Mouse (Mus musculus) liver, embryonic 13.5 days (tissue): ENCODE results near the gene Cachd1. TPM values are rescaled to one million over a fixed set of nuclear protein-coding genes. Genes with fewer than 3 reads are reported as not detected.

Experiments
- ATAC-seq: fragments of 200-750 bp; cut with Nextera tagmentation; 2 replicates; pipeline ENCODE4 v1.8.0; 2017; ENCODE audit warnings: low read depth, mild to moderate bottlenecking, moderate number of reproducible peaks, moderate library complexity
- DNase-seq: peaks from one replicate; pipeline ENCODE4 v3.0.0; 2022
- H3K27ac ChIP-seq: fragments of 300-500 bp; sonication (generic); 2 replicates; pipeline ENCODE4 v1.5.1; 2015; ENCODE audit warnings: moderate library complexity, mild to moderate bottlenecking, inconsistent platforms
- H3K27me3 ChIP-seq: fragments of 300-500 bp; sonication (generic); 2 replicates; pipeline ENCODE4 v1.6.1; 2015; ENCODE audit warnings: mild to moderate bottlenecking, inconsistent platforms
- H3K36me3 ChIP-seq: fragments of 300-500 bp; sonication (generic); 2 replicates; pipeline ENCODE4 v1.6.1; 2015; ENCODE audit warnings: mild to moderate bottlenecking, inconsistent platforms
- H3K4me1 ChIP-seq: fragments of 300-500 bp; sonication (generic); replicated peaks from 2 replicates; pipeline ENCODE4 v1.6.1; 2015; ENCODE audit warnings: inconsistent platforms
- H3K4me2 ChIP-seq: fragments of 300-500 bp; sonication (generic); 2 replicates; pipeline ENCODE4 v1.6.1; 2015; ENCODE audit warnings: inconsistent platforms, mild to moderate bottlenecking, moderate library complexity
- H3K4me3 ChIP-seq: fragments of 300-500 bp; sonication (generic); replicated peaks from 2 replicates; pipeline ENCODE4 v1.5.1; 2015; ENCODE audit warnings: mild to moderate bottlenecking, inconsistent platforms
- H3K9ac ChIP-seq: fragments of 300-500 bp; sonication (generic); 2 replicates; pipeline ENCODE4 v1.6.1; 2015; ENCODE audit warnings: mild to moderate bottlenecking, inconsistent platforms
- H3K9me3 ChIP-seq: fragments of 300-500 bp; sonication (generic); replicated peaks from 2 replicates; pipeline ENCODE4 v1.6.1; 2016; ENCODE audit warnings: inconsistent platforms
- WGBS: fragments of 180-500 bp; shearing (Covaris S2); methylation state at CpG from one replicate; pipeline ENCODE4 v1.1.7; 2015; ENCODE audit not compliant: insufficient replicate concordance; 5-methylcytosine and 5-hydroxymethylcytosine counted together
- polyA plus RNA-seq: library from polyadenylated mRNA; unstranded; fragments of >200 nt; fragmentation: Nextera tagmentation; extraction: Ambion mirVana; gene quantifications from 2 replicates; pipeline ENCODE4 v1.2.1, GENCODE M21; 2015

Gene Cachd1
- polyA plus RNA-seq, 1 experiment from 2014 or later, result 6.5 TPM

GRCm38 (mm10) chr4:100795523-100795922, 19.0 kb downstream of the Cachd1 start:
- Histone ChIP-seq H3K4me3 (no peak overlapping the region), H3K4me1 (no peaks in the 10 kb centered on the region), H3K4me2 (no peak overlapping the region), H3K27ac (no peak overlapping the region), H3K27me3 (no peaks in the 10 kb centered on the region), H3K9ac (no peak overlapping the region), H3K9me3 (no peaks in the 10 kb centered on the region), H3K36me3 (no peaks in the 10 kb centered on the region)
- no peak for ATAC-seq
- no peak for DNase-seq
- 35% methylated on average over 5 of the region's 5 CpGs for WGBS

GRCm38 (mm10) chr4:100800730-100801442, 24.4 kb downstream of the Cachd1 start:
- H3K36me3 ChIP-seq, result no peaks in the 10 kb centered on the region
- H3K9ac ChIP-seq, result no peak overlapping the region
- H3K4me2 ChIP-seq, result no peak overlapping the region
- 72% methylated on average over 14 of the region's 14 CpGs for WGBS
- H3K4me1 ChIP-seq, result no peaks in the 10 kb centered on the region
- no peak for DNase-seq
- H3K27me3 ChIP-seq, result no peaks in the 10 kb centered on the region
- no peak overlapping the region for H3K4me3 ChIP-seq
- no peaks in the 10 kb centered on the region for H3K9me3 ChIP-seq
- no peak for ATAC-seq
- H3K27ac ChIP-seq, result no peak overlapping the region

GRCm38 (mm10) chr4:100801443-100801786, 24.9 kb downstream of the Cachd1 start:
- Histone ChIP-seq H3K9ac (no peak overlapping the region), H3K4me3 (no peak overlapping the region)
- ATAC-seq, result no peak

GRCm38 (mm10) chr4:100811057-100811695, 34.7 kb downstream of the Cachd1 start:
- WGBS, result 35% methylated on average over 5 of the region's 5 CpGs
- no peak for DNase-seq

More at GRCm38 (mm10) chr4:100801443-100801786, 24.9 kb downstream of the Cachd1 start:
- Histone ChIP-seq H3K4me2 (no peak overlapping the region), H3K9me3 (no peaks in the 10 kb centered on the region), H3K27me3 (no peaks in the 10 kb centered on the region), H3K27ac (no peak overlapping the region), H3K36me3 (no peaks in the 10 kb centered on the region), H3K4me1 (no peaks in the 10 kb centered on the region)
- no peak for DNase-seq
- 59% methylated on average over 3 of the region's 3 CpGs for WGBS

GRCm38 (mm10) chr4:100811802-100812510, 35.5 kb downstream of the Cachd1 start:
- ATAC-seq (no peak), DNase-seq (no peak)
- no peak overlapping the region for H3K4me3 ChIP-seq
- no peaks in the 10 kb centered on the region for H3K9me3 ChIP-seq
- WGBS, result 40% methylated on average over 8 of the region's 8 CpGs
- no peak overlapping the region for H3K27ac ChIP-seq
- H3K27me3 ChIP-seq, result no peaks in the 10 kb centered on the region
- no peaks in the 10 kb centered on the region for H3K4me1 ChIP-seq
- no peaks in the 10 kb centered on the region for H3K36me3 ChIP-seq
- no peak overlapping the region for H3K9ac ChIP-seq
- H3K4me2 ChIP-seq, result no peak overlapping the region

More at GRCm38 (mm10) chr4:100811057-100811695, 34.7 kb downstream of the Cachd1 start:
- no peaks in the 10 kb centered on the region for H3K4me1 ChIP-seq
- H3K27ac ChIP-seq, result no peak overlapping the region
- no peak overlapping the region for H3K4me3 ChIP-seq
- ATAC-seq, result no peak
- no peaks in the 10 kb centered on the region for H3K9me3 ChIP-seq
- no peak overlapping the region for H3K4me2 ChIP-seq
- H3K36me3 ChIP-seq, result no peaks in the 10 kb centered on the region
- H3K9ac ChIP-seq, result no peak overlapping the region
- no peaks in the 10 kb centered on the region for H3K27me3 ChIP-seq

- ATAC-seq (no peak), DNase-seq (no peak)
- no peak overlapping the region for H3K9ac ChIP-seq
- no peaks in the 10 kb centered on the region for H3K27me3 ChIP-seq
- H3K9me3 ChIP-seq, result no peaks in the 10 kb centered on the region
- no peaks in the 10 kb centered on the region for H3K4me1 ChIP-seq
- H3K4me2 ChIP-seq, result no peak overlapping the region
- WGBS, result 45% methylated on average over 2 of the region's 2 CpGs
- H3K4me3 ChIP-seq, result no peak overlapping the region
- H3K27ac ChIP-seq, result no peak overlapping the region
- no peaks in the 10 kb centered on the region for H3K36me3 ChIP-seq
Measured at GRCm38 (mm10) chr4:100813767-100814461, 37.4 kb downstream of the Cachd1 start.

DNA sequence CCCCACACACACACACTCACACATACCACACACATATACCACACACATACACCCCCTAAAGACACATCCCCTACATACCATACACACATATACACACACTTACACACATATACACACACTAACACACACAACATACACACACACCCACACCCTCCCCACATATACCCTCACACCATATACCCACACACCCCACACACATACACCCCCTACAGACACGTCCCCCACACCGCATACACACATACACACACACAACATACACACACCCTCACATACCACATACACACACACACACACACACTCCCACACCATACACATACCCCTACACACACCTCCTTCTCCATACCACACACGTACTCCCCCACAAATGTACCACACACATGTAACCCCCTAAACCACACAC, 42.8 kb downstream of the Cachd1 start:
- Histone ChIP-seq H3K9ac (no peak overlapping the region), H3K36me3 (no peaks in the 10 kb centered on the region), H3K27me3 (no peaks in the 10 kb centered on the region), H3K4me3 (no peak overlapping the region), H3K4me2 (no peak overlapping the region), H3K4me1 (no peaks in the 10 kb centered on the region), H3K9me3 (no peaks in the 10 kb centered on the region), H3K27ac (no peak overlapping the region)
- ATAC-seq (no peak), DNase-seq (no peak)
- WGBS, result 65% methylated on average over 3 of the region's 3 CpGs

- no peaks in the 10 kb centered on the region for H3K9me3 ChIP-seq
- no peaks in the 10 kb centered on the region for H3K4me1 ChIP-seq
- no peak overlapping the region for H3K4me3 ChIP-seq
- no peaks in the 10 kb centered on the region for H3K27me3 ChIP-seq
- DNase-seq, result no peak
- no peak overlapping the region for H3K4me2 ChIP-seq
- no peak for ATAC-seq
- no peak overlapping the region for H3K9ac ChIP-seq
- whole genome bisulfite sequencing, result 70% methylated on average over 7 of the region's 7 CpGs
- no peak overlapping the region for H3K27ac ChIP-seq
- no peaks in the 10 kb centered on the region for H3K36me3 ChIP-seq
Measured at GRCm38 (mm10) chr4:100822526-100822925, 46.1 kb downstream of the Cachd1 start.

DNA sequence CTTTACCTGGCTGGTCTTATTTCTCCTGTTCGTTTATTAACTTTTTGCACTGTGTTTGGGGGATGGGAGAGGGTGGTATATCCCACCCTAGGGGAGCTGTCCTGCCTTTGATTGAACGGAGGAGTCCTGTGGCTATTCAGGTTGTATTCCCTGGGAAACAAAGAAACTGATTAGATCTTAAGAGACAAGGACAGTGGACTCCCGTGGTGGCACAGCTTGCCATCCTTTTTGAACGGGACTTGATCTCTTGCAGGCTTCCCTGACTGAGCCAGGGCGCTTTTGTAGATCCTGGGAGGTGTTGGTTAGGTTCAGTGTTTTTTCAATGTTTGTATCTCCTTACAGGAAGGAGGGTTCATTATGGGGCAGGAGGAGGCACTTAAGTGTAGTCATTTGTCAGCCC, 50.9 kb downstream of the Cachd1 start:
- Histone ChIP-seq H3K4me2 (no peak overlapping the region), H3K4me1 (no peaks in the 10 kb centered on the region), H3K27me3 (no peaks in the 10 kb centered on the region), H3K36me3 (no peaks in the 10 kb centered on the region), H3K27ac (no peak overlapping the region), H3K4me3 (no peak overlapping the region), H3K9ac (no peak overlapping the region), H3K9me3 (no peaks in the 10 kb centered on the region)
- no peak for ATAC-seq
- 32% methylated on average over 5 of the region's 5 CpGs for WGBS
- DNase-seq, result no peak

GRCm38 (mm10) chr4:100828737-100829136, 52.3 kb downstream of the Cachd1 start:
- DNase-seq, result no peak
- no peak overlapping the region for H3K27ac ChIP-seq

DNA sequence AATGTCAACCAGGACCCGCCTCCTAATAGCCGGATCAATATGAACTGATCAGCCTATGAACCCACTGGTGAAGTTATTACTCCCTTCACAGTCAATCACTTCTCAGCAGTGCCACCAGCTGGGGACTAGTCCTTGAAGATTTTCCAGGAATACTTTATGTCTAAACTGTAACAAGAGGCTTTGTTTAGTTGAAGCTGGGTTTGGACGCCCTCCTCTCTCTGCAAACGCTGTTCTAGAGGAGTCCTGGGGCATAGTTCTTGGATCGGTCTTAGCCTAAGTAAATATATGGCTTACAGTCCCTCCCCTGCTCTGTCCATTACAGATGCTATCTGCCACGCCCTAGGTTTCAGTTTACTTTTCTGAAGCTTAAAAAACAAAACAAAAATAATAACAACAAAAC, 60.7 kb downstream of the Cachd1 start:
- no peak for ATAC-seq
- H3K9me3 ChIP-seq, result no peaks in the 10 kb centered on the region
- no peaks in the 10 kb centered on the region for H3K4me1 ChIP-seq
- H3K4me2 ChIP-seq, result no peak overlapping the region
- H3K9ac ChIP-seq, result no peak overlapping the region
- no peak overlapping the region for H3K4me3 ChIP-seq
- H3K27ac ChIP-seq, result no peak overlapping the region
- DNase-seq, result no peak
- no peaks in the 10 kb centered on the region for H3K36me3 ChIP-seq
- H3K27me3 ChIP-seq, result no peaks in the 10 kb centered on the region
- WGBS, result 62% methylated on average over 6 of the region's 6 CpGs

More at GRCm38 (mm10) chr4:100828737-100829136, 52.3 kb downstream of the Cachd1 start:
- Histone ChIP-seq H3K27me3 (no peaks in the 10 kb centered on the region), H3K4me1 (no peaks in the 10 kb centered on the region), H3K9ac (no peak overlapping the region), H3K4me2 (no peak overlapping the region), H3K9me3 (no peaks in the 10 kb centered on the region), H3K4me3 (no peak overlapping the region), H3K36me3 (no peaks in the 10 kb centered on the region)
- no peak for ATAC-seq
- WGBS, result 24% methylated on average over 10 of the region's 10 CpGs
